Mouse (Mus musculus) layer of hippocampus, adult 11-12 months (tissue): ENCODE data around the gene Klhdc8b.

ENCODE experiments used
- DNase-seq: peaks from one replicate; pipeline ENCODE4 v3.0.0; 2022; ENCODE audit warnings: low spot score

Klhdc8b gene

GRCm38 (mm10) chr9:108451519-108452160 is 9.7 kb downstream of the Klhdc8b start:
- DNase-seq, result no peak

DNA sequence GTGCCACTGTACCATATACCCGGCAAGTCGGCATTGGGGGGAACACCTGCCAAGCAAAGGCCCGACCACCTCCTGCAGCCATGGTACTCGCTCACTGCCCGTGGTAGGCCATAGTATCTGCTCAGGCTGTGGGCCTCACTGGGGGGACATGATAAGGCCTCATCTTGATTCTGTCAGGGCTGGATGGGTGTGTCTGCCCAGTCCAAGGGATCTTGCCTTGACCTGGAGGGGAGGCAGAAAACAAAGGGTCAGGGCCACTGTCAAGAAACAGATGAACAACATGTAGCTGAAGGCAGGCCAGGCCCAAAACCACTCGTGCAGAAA is 10.2 kb downstream of the Klhdc8b start:
- DNase-seq, result no peak

- no peak for DNase-seq
Measured at GRCm38 (mm10) chr9:108450292-108451169, 10.8 kb downstream of the Klhdc8b start.

GRCm38 (mm10) chr9:108449860-108450259 is 11.5 kb downstream of the Klhdc8b start:
- peak; percentile 66 for DNase-seq

DNA sequence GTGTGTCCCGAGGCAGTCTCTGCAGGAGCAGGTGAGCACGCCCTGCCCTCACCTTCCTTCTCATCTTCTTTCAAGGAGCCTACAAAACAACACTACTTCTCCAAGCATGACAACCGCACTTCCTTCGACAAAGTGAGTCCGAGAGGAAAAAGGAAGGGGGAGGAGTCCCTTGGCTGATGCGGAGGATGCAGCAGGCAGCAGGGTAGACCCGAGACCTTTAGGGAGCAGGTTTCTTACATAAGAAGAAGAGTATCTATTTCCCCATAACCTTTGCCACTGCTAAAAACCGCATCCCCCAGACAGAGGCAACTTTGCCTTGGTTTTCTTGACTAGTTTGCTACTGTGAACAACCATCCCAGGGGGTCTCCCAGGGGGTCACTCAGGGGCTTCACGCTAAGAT is 16.3 kb downstream of the Klhdc8b start:
- DNase-seq, result no peak

DNA sequence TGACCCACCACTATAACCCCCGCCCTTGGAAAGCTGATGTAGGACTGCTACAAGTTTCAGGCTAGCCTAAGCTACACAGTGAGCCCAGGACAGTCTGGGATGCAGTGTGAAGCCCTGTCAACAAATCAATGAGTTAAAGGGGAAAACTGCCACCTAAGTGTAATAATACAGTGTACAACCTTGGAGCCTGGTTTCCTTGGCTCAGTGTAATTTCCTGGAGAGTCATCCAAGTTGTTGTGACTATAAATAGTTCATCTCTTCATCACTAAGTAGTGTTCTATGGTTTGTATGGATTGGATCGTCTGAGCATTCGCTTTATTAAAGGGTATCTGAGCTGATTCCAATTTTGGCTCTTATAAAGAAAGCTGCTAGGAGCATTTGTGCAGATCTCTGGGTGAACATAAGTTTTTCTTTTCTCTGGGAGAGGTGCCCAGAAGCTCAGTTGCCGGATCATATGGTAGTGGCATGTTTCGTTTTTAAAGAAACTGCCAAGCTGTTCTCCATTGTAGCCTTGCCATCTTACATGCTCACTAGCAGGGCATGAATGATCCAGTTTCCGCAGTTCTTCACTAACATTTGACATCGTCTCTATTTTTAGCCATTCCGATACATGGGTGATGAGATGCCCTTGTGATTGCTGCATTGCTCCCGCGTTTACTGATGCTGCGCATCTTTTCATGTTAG is 20.0 kb downstream of the Klhdc8b start:
- DNase-seq, result peak; percentile 77

DNA sequence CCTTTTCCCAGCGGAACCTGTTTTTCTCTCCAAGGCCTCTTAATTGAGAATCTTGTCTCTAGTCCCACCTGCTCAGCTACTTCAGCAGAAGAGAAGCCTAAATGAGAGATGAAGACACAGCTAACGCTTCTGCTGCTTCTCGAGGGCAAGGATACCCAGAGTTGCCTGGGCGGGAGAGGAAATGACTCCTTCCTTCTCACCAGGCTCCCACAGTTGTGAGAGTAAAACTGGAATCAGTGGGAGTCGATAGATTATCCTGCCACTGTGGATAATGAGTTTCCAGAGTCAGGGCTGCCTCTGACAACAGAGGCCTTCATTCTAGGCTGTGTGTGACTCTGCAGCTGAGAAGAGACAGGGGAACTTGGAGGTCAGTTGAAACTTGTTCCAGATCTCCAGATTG is 20.9 kb downstream of the Klhdc8b start:
- DNase-seq, result no peak

DNA sequence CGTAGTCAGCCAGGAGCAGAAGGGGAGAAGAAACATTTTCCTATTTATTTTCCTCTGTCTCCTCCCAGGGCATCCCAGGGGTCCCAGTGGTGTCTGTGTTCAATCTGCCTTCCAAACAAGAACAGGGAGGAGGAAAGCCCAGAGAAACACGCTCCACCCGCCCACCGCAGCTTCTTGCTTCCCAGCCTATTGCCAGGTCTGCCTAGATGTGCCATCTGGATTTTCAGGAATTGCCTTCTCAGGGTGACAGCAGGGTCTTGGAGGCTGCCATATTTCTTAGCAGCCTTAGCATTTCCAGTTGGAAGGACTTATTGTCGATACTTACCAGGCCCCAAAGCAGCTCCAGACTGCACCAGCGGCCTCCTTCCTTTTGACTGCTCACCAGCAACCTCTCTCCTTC is 22.2 kb downstream of the Klhdc8b start:
- DNase-seq, result peak; percentile 42

GRCm38 (mm10) chr9:108436182-108436581 is 25.2 kb downstream of the Klhdc8b start, which contains the start of gene BC048562:
BC048562 (plus strand) TSS chr9:108436482.
- no peak for DNase-seq

DNA sequence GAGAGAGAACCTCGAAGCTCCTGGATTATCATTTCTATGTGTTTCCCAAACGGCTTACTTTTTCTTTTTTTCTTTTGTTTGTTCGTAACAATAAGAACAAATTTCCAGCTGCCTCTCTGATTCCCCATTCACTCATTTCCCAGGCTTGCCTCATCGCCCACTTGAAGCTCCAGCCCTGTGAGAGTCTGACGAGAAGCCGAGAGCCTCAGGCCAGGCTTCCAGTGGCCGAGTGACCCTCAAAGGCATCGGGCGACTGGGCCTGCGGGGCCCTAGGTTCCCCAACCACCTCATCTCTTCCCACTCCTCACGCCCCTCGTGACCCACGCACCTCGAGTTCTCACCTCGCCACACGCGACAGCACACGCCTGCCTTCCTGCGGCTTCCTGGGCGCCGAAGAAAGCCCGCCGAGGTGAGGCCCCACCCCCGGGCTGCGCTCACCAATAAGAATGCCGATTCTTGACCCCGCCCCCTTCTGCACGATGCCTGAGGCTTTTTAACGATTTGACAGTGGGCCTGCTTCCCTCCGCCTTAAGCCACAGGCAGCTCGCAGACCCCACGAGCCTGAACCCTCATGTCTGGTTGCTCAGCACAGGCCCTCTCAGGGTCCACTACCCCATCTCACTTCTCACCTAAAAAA is 29.8 kb downstream of the Klhdc8b start:
- DNase-seq, result no peak

GRCm38 (mm10) chr9:108428384-108428783 is 33.0 kb downstream of the Klhdc8b start, which contains the start of gene Ccdc36:
Ccdc36 (minus strand) TSS chr9:108428484.
- no peak for DNase-seq

GRCm38 (mm10) chr9:108412221-108412620 is 49.2 kb downstream of the Klhdc8b start:
- DNase-seq, result peak; percentile 40

- DNase-seq, result peak; percentile 59
Measured at GRCm38 (mm10) chr9:108411381-108411942, 49.9 kb downstream of the Klhdc8b start.

GRCm38 (mm10) chr9:108409535-108409934 is 51.8 kb downstream of the Klhdc8b start:
- DNase-seq, result no peak

GRCm38 (mm10) chr9:108404451-108404850 is 56.9 kb downstream of the Klhdc8b start:
- DNase-seq, result no peak

DNA sequence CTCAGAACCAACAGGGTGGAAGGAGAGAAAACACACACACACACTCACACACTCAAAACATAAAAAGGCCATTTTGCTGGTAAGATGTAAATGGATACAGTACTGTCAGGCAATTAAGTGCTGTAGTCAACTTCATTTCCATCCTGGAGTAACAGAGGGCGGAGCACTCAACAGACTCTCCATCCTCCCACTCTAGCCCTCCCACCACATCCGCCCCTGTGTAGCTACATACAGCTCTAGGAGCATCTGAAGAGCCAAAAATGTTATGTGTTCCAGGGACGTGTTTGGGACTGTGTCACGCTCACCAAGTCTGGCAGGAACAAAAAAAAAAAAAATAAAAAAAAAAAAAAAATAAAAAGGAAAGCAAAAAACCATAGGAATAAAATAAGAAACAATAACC is 58.3 kb downstream of the Klhdc8b start:
- DNase-seq, result no peak

- DNase-seq, result peak; percentile 78
Measured at GRCm38 (mm10) chr9:108401186-108401960, 60.0 kb downstream of the Klhdc8b start.

DNA sequence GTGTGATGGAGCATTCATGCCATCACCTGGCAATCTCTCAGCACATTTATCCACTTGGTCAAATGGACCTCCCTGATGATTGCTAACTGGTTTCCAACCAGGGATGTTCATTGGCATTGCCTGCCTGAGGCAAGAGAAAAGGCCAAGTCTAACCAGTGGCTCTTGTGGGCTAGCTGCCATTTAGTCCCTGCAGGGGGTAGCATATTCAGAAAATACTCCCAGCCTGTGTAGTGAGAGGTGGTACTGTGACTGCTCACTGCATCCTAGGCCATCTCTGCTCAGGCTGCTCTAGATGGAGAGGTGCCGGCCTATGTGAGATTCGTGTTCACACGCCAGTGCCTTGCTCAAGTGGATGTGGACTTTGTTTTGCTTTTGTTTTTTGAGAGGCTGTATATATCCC is 63.1 kb downstream of the Klhdc8b start:
- DNase-seq, result no peak
